Mouse (Mus musculus): Measurements from ENCODE around the gene Plxdc1. TPM values are rescaled to one million over a fixed set of nuclear protein-coding genes. Genes with fewer than 3 reads are reported as not detected.

The Plxdc1 gene
- total RNA-seq, 2 experiments from 2014 or later, result 8.3 to 10.7 TPM

GRCm38 (mm10) chr11:97987551-97988526, 1.6 kb upstream of the Plxdc1 start:
- DNase-seq, result peak; percentile 92

- no peak for DNase-seq
These were observed 658 bp upstream of the Plxdc1 start for GRCm38 (mm10) chr11:97986738-97987465.

- no peak for DNase-seq
These were observed 2.3 kb downstream of the Plxdc1 start for GRCm38 (mm10) chr11:97983983-97984382.

- no peak for DNase-seq
These were observed 2.7 kb downstream of the Plxdc1 start for GRCm38 (mm10) chr11:97983506-97983905.

GRCm38 (mm10) chr11:97982721-97983120, 3.5 kb downstream of the Plxdc1 start:
- DNase-seq, result no peak

- peak; percentile 71 for DNase-seq
These were observed 5.7 kb downstream of the Plxdc1 start for GRCm38 (mm10) chr11:97980531-97980966.

- DNase-seq, result no peak
These were observed 6.3 kb downstream of the Plxdc1 start for GRCm38 (mm10) chr11:97979824-97980495.

GRCm38 (mm10) chr11:97978392-97978791, 7.9 kb downstream of the Plxdc1 start:
- DNase-seq, result no peak

GRCm38 (mm10) chr11:97977797-97978196, 8.4 kb downstream of the Plxdc1 start:
- DNase-seq, result no peak

GRCm38 (mm10) chr11:97974746-97975145, 11.5 kb downstream of the Plxdc1 start:
- DNase-seq, result no peak

- DNase-seq, result no peak
These were observed 12.1 kb downstream of the Plxdc1 start for GRCm38 (mm10) chr11:97974141-97974540.

GRCm38 (mm10) chr11:97972434-97972833, 13.8 kb downstream of the Plxdc1 start:
- DNase-seq, result no peak

GRCm38 (mm10) chr11:97971232-97971631, 15.0 kb downstream of the Plxdc1 start:
- DNase-seq, result peak; percentile 78

GRCm38 (mm10) chr11:97970771-97971170, 15.5 kb downstream of the Plxdc1 start:
- DNase-seq, result no peak

GRCm38 (mm10) chr11:97968385-97968784, 17.9 kb downstream of the Plxdc1 start:
- DNase-seq, result no peak

GRCm38 (mm10) chr11:97967114-97967513, 19.1 kb downstream of the Plxdc1 start:
- DNase-seq, result no peak

GRCm38 (mm10) chr11:97960907-97961306, 25.3 kb downstream of the Plxdc1 start:
- DNase-seq, result no peak

- no peak for DNase-seq
These were observed 27.0 kb downstream of the Plxdc1 start for GRCm38 (mm10) chr11:97959300-97959680.

- DNase-seq, result no peak
These were observed 27.5 kb downstream of the Plxdc1 start for GRCm38 (mm10) chr11:97958641-97959299.

- no peak for DNase-seq
These were observed 29.2 kb downstream of the Plxdc1 start for GRCm38 (mm10) chr11:97956905-97957560.

- DNase-seq, result no peak
These were observed 30.3 kb downstream of the Plxdc1 start for GRCm38 (mm10) chr11:97955915-97956314.
